Mouse (Mus musculus) CH12F3 (cell line): ENCODE results near the gene Cobll1.

ENCODE experiments used
- in situ Hi-C: fragments of 300-500 bp; cut with MboI; formaldehyde crosslinking; loops from 2 replicates; pipeline ENCODE4 v1.14.3; 2020; ENCODE audit warnings: low sequenced_read_pairs

Cobll1 gene

DNA sequence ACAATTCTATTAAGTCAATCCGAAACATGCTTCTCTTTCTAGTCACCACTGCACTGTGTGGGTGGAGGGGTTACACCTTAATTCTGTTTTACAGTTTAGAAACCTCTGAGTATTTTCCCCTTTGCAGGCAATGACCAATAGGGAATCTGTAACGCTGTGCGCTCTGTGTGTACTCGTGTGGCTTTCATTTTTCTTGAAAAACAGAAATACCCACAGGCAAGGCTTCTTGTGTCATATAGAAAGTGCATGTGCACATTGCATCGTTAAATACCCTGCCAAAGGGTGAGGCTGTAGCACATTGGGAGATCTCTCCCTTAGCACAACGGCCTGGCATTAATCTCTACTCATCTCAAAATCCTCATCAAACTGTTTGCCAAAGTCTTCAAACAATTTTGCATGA is 134.6 kb downstream of the Cobll1 start:
- in situ Hi-C loops: no loop called here

GRCm38 (mm10) chr2:65103801-65104200 is 135.4 kb downstream of the Cobll1 start:
- in situ Hi-C loops: no loop called here

- in situ Hi-C loops: no loop called here
Measured at GRCm38 (mm10) chr2:65101388-65101787, 137.8 kb downstream of the Cobll1 start.

DNA sequence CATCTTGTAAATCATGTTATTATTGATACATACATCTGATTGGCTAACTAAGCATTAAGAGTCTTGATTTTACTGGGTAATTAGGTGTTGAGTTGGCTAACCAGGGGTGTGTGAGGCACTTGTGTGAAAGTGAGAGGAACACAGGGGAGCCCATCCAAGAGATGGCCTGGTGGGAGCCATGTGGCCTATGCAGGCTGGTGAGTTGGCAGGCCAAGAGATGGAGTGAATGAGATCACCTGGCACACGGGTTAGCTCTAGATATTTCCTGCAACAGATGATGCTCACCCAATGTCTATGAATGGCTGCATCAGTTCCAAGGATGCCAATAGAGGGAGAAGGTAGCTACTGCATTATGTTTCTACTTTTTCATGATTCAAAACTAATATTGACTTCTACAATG is 139.2 kb downstream of the Cobll1 start:
- in situ Hi-C loops: no loop called here

DNA sequence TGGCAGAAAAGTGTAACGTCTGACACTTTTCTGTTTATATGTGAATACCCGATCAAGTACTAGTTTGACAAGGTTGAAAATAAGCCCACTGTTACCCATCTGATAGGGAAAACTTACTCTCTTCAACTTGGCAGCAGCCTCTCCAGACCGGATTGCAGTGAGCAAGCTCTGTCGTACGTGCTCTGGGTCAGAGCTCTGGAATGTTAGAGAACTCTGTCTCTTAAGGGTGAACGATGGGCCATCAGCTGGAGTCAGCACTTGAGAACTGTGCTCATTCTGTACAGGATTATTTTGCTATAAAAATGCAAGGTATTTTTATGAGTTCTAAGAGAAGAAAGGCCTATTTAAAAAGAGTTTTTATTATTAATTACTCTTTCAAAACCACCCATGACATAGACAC is 143.6 kb downstream of the Cobll1 start:
- in situ Hi-C loops: no loop called here

DNA sequence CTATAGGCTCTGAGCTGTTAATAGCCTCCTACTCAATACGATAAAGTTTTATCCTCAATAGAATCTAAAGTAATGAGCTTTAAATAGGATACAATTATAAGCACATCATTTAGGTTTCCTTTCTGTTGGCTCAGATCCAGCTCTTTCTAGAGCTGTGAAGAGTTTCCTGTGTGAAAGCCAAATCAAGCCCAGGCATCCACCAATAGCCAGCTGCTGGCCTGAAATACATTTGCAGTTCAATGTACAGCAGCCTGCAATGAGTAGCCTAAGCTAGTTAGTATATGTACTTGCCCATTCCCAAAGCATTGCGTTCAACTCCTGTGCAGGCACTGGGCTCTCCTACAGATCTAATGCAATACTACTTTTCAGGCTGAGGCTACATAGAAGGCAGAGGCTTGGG is 145.2 kb downstream of the Cobll1 start:
- in situ Hi-C loops: no loop called here

GRCm38 (mm10) chr2:65090986-65091385 is 148.2 kb downstream of the Cobll1 start:
- in situ Hi-C loops: no loop called here

GRCm38 (mm10) chr2:65087197-65087596 is 152.0 kb downstream of the Cobll1 start:
- in situ Hi-C loops: no loop called here

DNA sequence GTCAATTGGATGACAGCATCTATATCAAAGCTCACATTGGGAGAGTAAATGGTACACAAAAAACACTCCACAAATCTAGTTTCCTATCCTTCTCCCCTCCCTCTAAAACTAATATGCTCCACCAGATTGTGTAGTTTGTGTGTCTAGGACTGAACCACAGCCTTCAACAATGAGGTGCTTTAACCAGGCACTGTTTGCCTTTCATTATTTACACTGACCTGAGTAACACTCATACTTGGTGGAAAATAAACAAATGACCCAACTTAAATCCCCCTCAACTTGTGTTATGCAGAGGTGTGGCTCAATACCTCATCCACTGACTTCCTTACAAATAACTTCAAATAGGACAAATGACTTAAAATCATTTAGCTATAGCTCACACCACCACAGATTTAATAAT is 155.8 kb downstream of the Cobll1 start:
- in situ Hi-C loops: no loop called here

DNA sequence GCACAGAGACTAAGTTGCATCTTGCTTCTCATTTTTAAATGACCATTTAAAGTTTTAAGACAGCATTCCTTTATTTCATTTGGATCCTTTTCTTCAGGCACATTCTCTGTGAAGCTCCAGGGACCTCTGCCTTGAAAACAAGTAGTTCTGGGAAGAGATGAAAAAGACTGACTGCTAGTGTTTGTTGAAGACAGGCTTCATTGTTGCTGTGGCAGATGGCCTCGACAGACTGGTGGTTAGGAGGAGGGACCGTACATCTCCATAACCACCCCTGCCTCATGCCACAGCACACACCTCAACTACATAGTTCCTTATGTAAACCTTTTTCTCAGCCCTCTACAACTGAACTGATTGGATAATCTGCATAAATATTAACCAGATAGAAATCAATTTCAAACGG is 161.7 kb downstream of the Cobll1 start:
- in situ Hi-C loops: no loop called here

DNA sequence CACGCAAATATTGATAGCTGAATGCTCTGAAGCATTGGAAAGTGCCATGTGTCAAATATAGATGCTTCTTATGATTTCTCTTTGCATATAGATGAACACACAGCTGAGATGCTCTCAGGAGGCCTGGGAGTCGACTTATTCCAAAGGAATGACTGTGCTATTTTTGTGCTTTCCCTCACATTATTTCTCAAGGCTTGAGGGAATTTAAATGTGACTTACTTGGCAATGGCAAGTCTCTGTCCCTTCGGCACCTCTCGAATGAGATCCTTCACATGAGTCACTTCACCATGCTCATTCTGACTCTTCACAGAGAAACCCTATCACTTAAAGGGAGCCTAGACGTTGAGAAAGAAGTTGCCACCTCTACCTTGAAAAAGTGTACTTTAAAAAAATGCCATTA is 163.4 kb downstream of the Cobll1 start:
- in situ Hi-C loops: no loop called here

DNA sequence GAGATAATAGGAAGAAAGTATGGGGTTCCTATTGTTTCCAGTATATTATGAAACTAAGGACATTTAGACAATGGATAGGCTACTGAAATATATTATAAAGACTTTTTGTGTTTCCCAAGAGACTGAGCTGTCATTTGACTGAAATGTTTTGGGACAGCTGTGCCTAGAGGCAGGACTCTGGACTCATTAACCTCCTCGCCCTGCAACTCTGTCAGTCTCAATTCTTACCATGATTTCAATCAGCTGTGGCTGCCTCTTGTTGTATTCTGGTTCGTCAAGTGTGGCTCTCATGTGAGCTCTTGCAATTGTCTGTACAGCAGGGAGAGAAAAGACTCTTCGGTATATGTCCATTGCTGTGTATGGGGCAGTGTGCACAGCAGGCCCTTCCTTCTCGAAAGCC is 163.8 kb downstream of the Cobll1 start:
- in situ Hi-C loops: no loop called here

DNA sequence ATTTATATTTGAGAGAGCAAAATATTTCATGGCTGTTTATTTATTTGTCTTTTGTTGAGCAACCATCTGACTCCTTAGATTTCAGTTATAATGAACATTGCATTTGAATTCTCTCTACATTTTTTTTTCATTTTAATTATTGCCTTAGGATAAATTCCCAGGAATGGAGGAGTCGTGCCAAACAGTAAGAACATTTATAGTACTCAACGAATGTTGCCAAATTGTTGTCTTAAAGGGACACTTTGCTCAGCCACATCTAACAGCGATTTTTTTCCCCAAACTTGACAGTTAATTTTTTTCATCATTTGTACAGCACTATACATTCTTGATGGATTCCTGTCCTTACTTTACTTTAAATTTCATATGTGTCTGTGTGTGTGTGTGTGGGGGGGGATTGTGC is 167.0 kb downstream of the Cobll1 start:
- in situ Hi-C loops: no loop called here

- in situ Hi-C loops: no loop called here
Measured at GRCm38 (mm10) chr2:65053764-65054163, 185.4 kb downstream of the Cobll1 start.

- in situ Hi-C loops: no loop called here
Measured at GRCm38 (mm10) chr2:65052191-65053012, 186.8 kb downstream of the Cobll1 start.

DNA sequence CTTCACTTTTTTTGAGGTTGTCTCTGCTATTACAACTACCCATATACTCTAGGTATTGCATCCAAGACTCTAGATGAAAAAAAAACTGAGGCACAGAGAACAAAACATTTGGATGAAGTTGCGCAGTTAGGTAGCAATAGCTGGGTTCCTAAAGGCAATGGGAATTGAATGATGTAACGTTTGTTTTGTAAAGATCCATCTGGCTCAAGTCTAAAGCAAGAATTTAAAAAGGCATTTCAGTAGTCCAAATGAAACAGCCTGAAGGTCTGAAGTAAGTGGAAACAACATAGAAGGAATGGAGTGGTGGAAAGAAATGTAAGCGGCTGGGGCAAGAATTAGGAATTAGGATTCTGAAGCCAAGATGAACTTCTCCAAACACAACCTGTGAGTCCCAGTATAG is 188.4 kb downstream of the Cobll1 start:
- in situ Hi-C loops: no loop called here

DNA sequence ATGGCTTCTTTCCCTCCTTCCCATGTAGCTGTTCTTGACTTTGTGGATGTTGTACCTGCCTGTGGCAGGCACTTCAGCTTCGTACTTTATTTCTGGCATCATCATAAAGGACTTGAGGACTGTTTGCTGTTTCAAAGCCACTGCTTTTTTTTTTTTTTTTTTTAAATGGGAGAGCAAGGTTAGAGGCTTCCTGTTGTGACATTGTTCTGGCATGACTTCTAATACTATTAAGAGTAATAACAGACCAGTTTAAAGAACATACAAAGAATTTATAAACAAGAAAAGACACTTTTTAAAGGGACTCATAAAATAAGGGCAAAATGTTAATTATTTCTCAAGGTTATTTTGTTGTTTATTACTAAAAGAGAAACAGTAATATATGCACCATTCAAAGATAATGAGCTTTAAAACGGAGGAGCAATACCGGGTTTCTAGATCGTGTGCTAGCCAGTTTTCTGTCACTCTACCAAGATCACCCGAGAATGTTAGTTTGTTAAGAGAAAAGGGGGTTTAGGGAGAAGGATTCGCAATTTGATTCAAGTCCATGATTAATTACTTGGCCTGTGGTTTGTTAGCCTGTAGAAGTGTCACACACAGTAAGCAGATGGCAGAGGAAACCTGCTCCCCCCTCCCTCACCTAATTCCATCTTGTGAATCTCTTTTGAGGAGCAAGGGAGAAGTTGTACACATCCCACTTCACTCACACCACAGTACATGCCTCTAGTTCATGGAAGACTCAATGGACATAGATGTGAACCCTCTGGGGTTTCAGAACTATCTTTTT is 190.8 kb downstream of the Cobll1 start:
- in situ Hi-C loops: no loop called here
